Mouse (Mus musculus) forebrain, embryonic 14.5 days (tissue): ENCODE results near the gene Tomm6. TPM values are rescaled to one million over a fixed set of nuclear protein-coding genes. Genes with fewer than 3 reads are reported as not detected.
A peak's percentile ranks its signal among the peaks of the same experiment; 100 is the strongest.

Experiments used
- ATAC-seq: fragments of 200-750 bp; cut with Nextera tagmentation; 2 replicates; pipeline ENCODE4 v1.8.0; 2017; ENCODE audit warnings: mild to moderate bottlenecking, moderate library complexity
- DNase-seq: peaks from one replicate; pipeline ENCODE4 v3.0.0-alpha.2; 2015; ENCODE audit warnings: low spot score
- H3K27ac ChIP-seq: fragments of 300-500 bp; sonication (generic); 2 replicates; pipeline ENCODE4 v1.5.1; 2014; ENCODE audit warnings: low read depth, mild to moderate bottlenecking, control low read depth, low read length, moderate library complexity
- H3K27me3 ChIP-seq: fragments of 300-500 bp; sonication (generic); replicated peaks from 2 replicates; pipeline ENCODE4 v1.6.1; 2014; ENCODE audit warnings: low read length, control low read depth, mixed read lengths; ENCODE audit not compliant: control insufficient read depth, insufficient read depth
- H3K36me3 ChIP-seq: fragments of 300-500 bp; sonication (generic); 2 replicates; pipeline ENCODE4 v1.6.1; 2014; ENCODE audit warnings: low read length, control low read depth; ENCODE audit not compliant: control insufficient read depth, insufficient read depth
- H3K4me1 ChIP-seq: fragments of 300-500 bp; sonication (generic); 2 replicates; pipeline ENCODE4 v1.6.1; 2014; ENCODE audit warnings: antibody characterized with exemption, low read length, control low read depth; ENCODE audit not compliant: control insufficient read depth, insufficient read depth
- H3K4me2 ChIP-seq: fragments of 300-500 bp; sonication (generic); 2 replicates; pipeline ENCODE4 v1.6.1; 2014; ENCODE audit warnings: mild to moderate bottlenecking, control low read depth, low read length
- H3K4me3 ChIP-seq: fragments of 300-500 bp; sonication (generic); 2 replicates; pipeline ENCODE4 v1.5.1; 2014; ENCODE audit warnings: low read depth, low read length, control low read depth
- H3K9ac ChIP-seq: fragments of 300-500 bp; sonication (generic); 2 replicates; pipeline ENCODE4 v1.6.1; 2014; ENCODE audit warnings: mild to moderate bottlenecking, low read length, control low read depth, moderate library complexity
- H3K9me3 ChIP-seq: fragments of 300-500 bp; sonication (generic); replicated peaks from 2 replicates; pipeline ENCODE4 v1.6.1; 2016; ENCODE audit warnings: low read length, control low read depth, mixed read lengths; ENCODE audit not compliant: control insufficient read depth
- WGBS: fragments of 180-500 bp; shearing (Covaris S2); extraction: QIAGEN DNeasy Blood & Tissue Kit; methylation state at CpG from one replicate; pipeline ENCODE4 v1.1.7; 2014; 5-methylcytosine and 5-hydroxymethylcytosine counted together
- polyA plus RNA-seq: library from polyadenylated mRNA; unstranded; fragments of >200 nt; fragmentation: Nextera tagmentation; extraction: Ambion mirVana; gene quantifications from 2 replicates; pipeline ENCODE4 v1.2.1, GENCODE M21; 2014

The Tomm6 gene
- polyA plus RNA-seq, 1 experiment from 2014 or later, result 324 TPM

GRCm38 (mm10) chr17:47701793-47702192 is 13.6 kb upstream of the Tomm6 start:
- H3K27me3 ChIP-seq, result no peaks in the 10 kb centered on the region
- H3K4me3 ChIP-seq, result no peak overlapping the region
- no peak overlapping the region for H3K4me2 ChIP-seq
- DNase-seq (no peak), ATAC-seq (no peak)
- H3K9me3 ChIP-seq, result no peaks in the 10 kb centered on the region
- H3K9ac ChIP-seq, result no peak overlapping the region
- no peaks in the 10 kb centered on the region for H3K4me1 ChIP-seq
- peaks cover 17% of the 10 kb centered on the region for H3K36me3 ChIP-seq
- H3K27ac ChIP-seq, result no peak overlapping the region
- WGBS, result 85% methylated on average over 9 of the region's 9 CpGs

GRCm38 (mm10) chr17:47699055-47699454 is 10.9 kb upstream of the Tomm6 start:
- Histone ChIP-seq H3K9ac (no peak overlapping the region), H3K4me3 (no peak overlapping the region), H3K27me3 (no peaks in the 10 kb centered on the region), H3K27ac (no peak overlapping the region), H3K4me2 (no peak overlapping the region), H3K36me3 (peaks cover 17% of the 10 kb centered on the region), H3K4me1 (peaks cover 3% of the 10 kb centered on the region; the same call in 1 of the 2 replicates), H3K9me3 (no peaks in the 10 kb centered on the region)
- WGBS, result 82% methylated on average over 2 of the region's 2 CpGs
- DNase-seq, result no peak
- no peak for ATAC-seq

- Histone ChIP-seq H3K27me3 (0 out of 2 replicates have a peak, but pooled peaks cover 5% of the 10 kb centered on the region), H3K36me3 (peaks cover 14% of the 10 kb centered on the region), H3K4me1 (peaks cover 4% of the 10 kb centered on the region; the same call in 1 of the 2 replicates), H3K9ac (no peak overlapping the region; the same call in 1 of the 2 replicates), H3K27ac (no peak overlapping the region), H3K4me3 (no peak overlapping the region), H3K9me3 (no peaks in the 10 kb centered on the region), H3K4me2 (no peak overlapping the region)
- DNase-seq, result no peak
- WGBS, result 93% methylated on average over 10 of the region's 10 CpGs
- ATAC-seq, result no peak
These were observed 10.0 kb upstream of the Tomm6 start for GRCm38 (mm10) chr17:47698156-47698555.

GRCm38 (mm10) chr17:47695337-47695710 is 7.1 kb upstream of the Tomm6 start:
- Histone ChIP-seq H3K4me2 (peak overlapping the region; percentile 77), H3K4me3 (peak overlapping the region; percentile 71), H3K27ac (no peak overlapping the region), H3K27me3 (0 out of 2 replicates have a peak, but pooled peaks cover 5% of the 10 kb centered on the region), H3K36me3 (no peaks in the 10 kb centered on the region), H3K9me3 (no peaks in the 10 kb centered on the region), H3K4me1 (peaks cover 4% of the 10 kb centered on the region), H3K9ac (peak overlapping the region; percentile 80)
- peak; percentile 31 for DNase-seq
- WGBS, result under 1% methylated on average over 20 of the region's 23 CpGs
- no peak for ATAC-seq

GRCm38 (mm10) chr17:47694503-47695336 is 6.5 kb upstream of the Tomm6 start, which contains the start of gene Prickle4:
TSS of gene Prickle4 (minus strand) at chr17:47694736.
- peak within 1 kb of the TSS; percentile 77 for H3K4me2 ChIP-seq
- ATAC-seq, result peak; percentile 97
- H3K9ac ChIP-seq, result peak within 1 kb of the TSS; percentile 80
- H3K27me3 ChIP-seq, result 0 out of 2 replicates have a peak, but pooled peaks cover 5% of the 10 kb centered on the region
- no peak within 1 kb of the TSS for H3K27ac ChIP-seq
- peaks cover 5% of the 10 kb centered on the region for H3K4me1 ChIP-seq
- DNase-seq, result peak; percentile 97
- no peaks in the 10 kb centered on the region for H3K36me3 ChIP-seq
- H3K4me3 ChIP-seq, result peak within 1 kb of the TSS; percentile 71
- H3K9me3 ChIP-seq, result no peaks in the 10 kb centered on the region
- WGBS, result under 1% methylated on average over 54 of the region's 82 CpGs

GRCm38 (mm10) chr17:47694442-47694502 is 6.1 kb upstream of the Tomm6 start, which contains the start of gene Gm21981:
TSS of gene Gm21981 (minus strand) at chr17:47694455.
- Histone ChIP-seq H3K4me1 (peaks cover 9% of the 10 kb centered on the region), H3K9ac (peak within 1 kb of the TSS; percentile 80), H3K9me3 (no peaks in the 10 kb centered on the region), H3K27me3 (0 out of 2 replicates have a peak, but pooled peaks cover 5% of the 10 kb centered on the region), H3K27ac (no peak within 1 kb of the TSS), H3K4me3 (peak within 1 kb of the TSS; percentile 71), H3K36me3 (no peaks in the 10 kb centered on the region), H3K4me2 (peak within 1 kb of the TSS; percentile 77)
- ATAC-seq (no peak), DNase-seq (no peak)
- 0% methylated on average over 3 of the region's 3 CpGs for WGBS

- 0 out of 2 replicates have a peak, but pooled peaks cover 5% of the 10 kb centered on the region for H3K27me3 ChIP-seq
These were observed 5.7 kb upstream of the Tomm6 start for GRCm38 (mm10) chr17:47693671-47694441.

GRCm38 (mm10) chr17:47691650-47692049 is 3.5 kb upstream of the Tomm6 start:
- no peaks in the 10 kb centered on the region for H3K9me3 ChIP-seq
- ATAC-seq (no peak), DNase-seq (no peak)
- H3K4me3 ChIP-seq, result no peak overlapping the region
- H3K9ac ChIP-seq, result no peak overlapping the region
- H3K4me2 ChIP-seq, result no peak overlapping the region
- H3K36me3 ChIP-seq, result no peaks in the 10 kb centered on the region
- H3K27me3 ChIP-seq, result 0 out of 2 replicates have a peak, but pooled peaks cover 5% of the 10 kb centered on the region
- H3K4me1 ChIP-seq, result peaks cover 16% of the 10 kb centered on the region
- H3K27ac ChIP-seq, result no peak overlapping the region
- WGBS, result 89% methylated on average over 3 of the region's 3 CpGs

More at GRCm38 (mm10) chr17:47693671-47694441, 5.7 kb upstream of the Tomm6 start:
- DNase-seq (no peak), ATAC-seq (no peak)
- no peak overlapping the region for H3K27ac ChIP-seq
- H3K4me2 ChIP-seq, result peak overlapping the region; percentile 77
- peaks cover 10% of the 10 kb centered on the region for H3K4me1 ChIP-seq
- H3K4me3 ChIP-seq, result peak overlapping the region; percentile 71
- H3K9ac ChIP-seq, result peak overlapping the region; percentile 80; the same call in 1 of the 2 replicates
- no peaks in the 10 kb centered on the region for H3K9me3 ChIP-seq
- 36% methylated on average over 13 of the region's 13 CpGs for WGBS
- H3K36me3 ChIP-seq, result no peaks in the 10 kb centered on the region

- no peak overlapping the region for H3K27ac ChIP-seq
- 81% methylated on average over 8 of the region's 8 CpGs for WGBS
- H3K4me1 ChIP-seq, result peaks cover 16% of the 10 kb centered on the region
- peaks cover 8% of the 10 kb centered on the region for H3K36me3 ChIP-seq
- H3K4me3 ChIP-seq, result no peak overlapping the region
- H3K9ac ChIP-seq, result no peak overlapping the region
- H3K27me3 ChIP-seq, result 0 out of 2 replicates have a peak, but pooled peaks cover 5% of the 10 kb centered on the region
- DNase-seq, result no peak
- ATAC-seq, result no peak
- H3K4me2 ChIP-seq, result peak overlapping the region; percentile 96
- H3K9me3 ChIP-seq, result no peaks in the 10 kb centered on the region
These were observed 1.7 kb upstream of the Tomm6 start for GRCm38 (mm10) chr17:47689894-47690293.
